ENCODE assay signal across 26 mouse cellular contexts in genomic region chr16:73014544-73014943, GRCm38 (mm10).
DNase-seq lines count a peak whose midpoint lies in the region; ATAC-seq and TF ChIP-seq lines count a peak whose summit lies in the region.
"Had no signal": no experiment of that assay in that cellular context is flagged by ENCODE, and none has a peak within 500 bp of the region (broad histone marks: within the 10 kb centered on the region; RNA-seq: fewer than 3 reads in every experiment).

No protein-coding gene starts in this region.

- 0 out of 2 replicates have a peak, but pooled peaks have one; percentile 66 for TF ChIP-seq EP300 in ES-Bruce4 (IDR thresholded peaks at IDR 0.05; ENCODE audit: insufficient read depth, low read depth, low read length)

- TF ChIP-seq CTCF in lung, embryonic 14.5 days (IDR thresholded peaks at IDR 0.05; ENCODE audit: low read depth) = no peak
- no peak for TF ChIP-seq CTCF in E14TG2a.4 (conservative IDR thresholded peaks at IDR 0.05; ENCODE audit: low read length)
- no peak for TF ChIP-seq CTCF in ES-Bruce4 (IDR thresholded peaks at IDR 0.05; ENCODE audit: low read depth, low read length)

- no peak overlapping the region for H3K4me3 ChIP-seq in lung, embryonic 14.5 days (ENCODE audit: low read depth, low read length)
- H3K4me3 ChIP-seq in E14TG2a.4 (replicated peaks; ENCODE audit: low read length) (peak overlapping the region; percentile 39), ES-Bruce4 (ENCODE audit: low read depth, low read length) (no peak overlapping the region)
- H3K4me3 ChIP-seq in forebrain, embryonic 15.5 days = no peak overlapping the region
- H3K4me3 ChIP-seq: embryonic facial prominence, embryonic 12.5 days; embryonic facial prominence, embryonic 15.5 days; heart, adult 2 months; heart, embryonic 10.5 days; heart, embryonic 13.5 days; hindbrain, embryonic 13.5 days had no signal

- ATAC-seq in lung, embryonic 14.5 days (ENCODE audit: insufficient read depth) = peak; percentile 33; the same call in 1 of the 2 replicates
- ATAC-seq in forebrain, embryonic 15.5 days (replicated peaks) = no peak
- ATAC-seq: CD4-positive, CD25-positive, alpha-beta regulatory T cell, adult 4 months; forebrain, embryonic 14.5 days; hindbrain, embryonic 16.5 days; inflammation-experienced regulatory T-cells, adult 6 months had no signal

- H3K9ac ChIP-seq in lung, embryonic 14.5 days = no peak overlapping the region
- no peak overlapping the region for H3K9ac ChIP-seq in ES-Bruce4 (ENCODE audit: low read depth, poor library complexity, severe bottlenecking)
- H3K9ac ChIP-seq in forebrain, embryonic 15.5 days (replicated peaks) = no peak overlapping the region
- H3K9ac ChIP-seq: embryonic facial prominence, embryonic 12.5 days; embryonic facial prominence, embryonic 15.5 days; heart, embryonic 13.5 days; hindbrain, embryonic 13.5 days had no signal

- H3K27ac ChIP-seq in lung, embryonic 14.5 days (ENCODE audit: low read depth) = no peak overlapping the region
- H3K27ac ChIP-seq in ES-Bruce4 (ENCODE audit: insufficient read depth, low read length) = no peak overlapping the region
- no peak overlapping the region for H3K27ac ChIP-seq in forebrain, embryonic 15.5 days (replicated peaks)
- H3K27ac ChIP-seq: embryonic facial prominence, embryonic 12.5 days; embryonic facial prominence, embryonic 15.5 days; heart, adult 2 months; heart, embryonic 10.5 days; heart, embryonic 13.5 days; hindbrain, embryonic 13.5 days had no signal

- DNase-seq in lung, embryonic 14.5 days = peak; percentile 36
- DNase-seq in lung, postnatal 14 days = no peak
- DNase-seq in ZHBTc4 (ENCODE audit: low read depth, low spot score) = peak; percentile 86
- DNase-seq in layer of hippocampus, postnatal 10 days (ENCODE audit: low spot score in 2 of 2) = no peak
- no peak for DNase-seq in kidney, adult 18-20 months
- DNase-seq: adrenal gland, postnatal 10 days; adrenal gland, postnatal 36 days; cerebellum, adult 11 months; cerebellum, adult 2 months; cerebellum, adult 9-11 months; cerebellum, postnatal 25 days; gastrocnemius, postnatal 25 days; heart, adult 2 months; heart, postnatal 14 days had no signal

- H3K27me3 ChIP-seq in lung, embryonic 14.5 days (ENCODE audit: insufficient read depth, low read length) = no peaks in the 10 kb centered on the region
- H3K27me3 ChIP-seq in E14TG2a.4 (ENCODE audit: insufficient read depth, low read length) (no peaks in the 10 kb centered on the region), ES-Bruce4 (ENCODE audit: control insufficient read depth, insufficient read depth, low read length, poor library complexity, severe bottlenecking) (no peaks in the 10 kb centered on the region)
- no peaks in the 10 kb centered on the region for H3K27me3 ChIP-seq in forebrain, embryonic 15.5 days
- H3K27me3 ChIP-seq: embryonic facial prominence, embryonic 12.5 days; embryonic facial prominence, embryonic 15.5 days; heart, embryonic 13.5 days; hindbrain, embryonic 13.5 days had no signal

- H3K4me2 ChIP-seq in lung, embryonic 14.5 days = no peak overlapping the region
- no peak overlapping the region for H3K4me2 ChIP-seq in forebrain, embryonic 15.5 days (replicated peaks)
- H3K4me2 ChIP-seq: embryonic facial prominence, embryonic 12.5 days; embryonic facial prominence, embryonic 15.5 days; heart, embryonic 13.5 days; hindbrain, embryonic 13.5 days had no signal

- H3K9me3 ChIP-seq in lung, embryonic 14.5 days (ENCODE audit: low read depth, low read length) = no peaks in the 10 kb centered on the region
- H3K9me3 ChIP-seq in E14TG2a.4 (ENCODE audit: low read length) (no peaks in the 10 kb centered on the region), ES-Bruce4 (replicated peaks; ENCODE audit: control insufficient read depth, insufficient read depth, low read length, poor library complexity, severe bottlenecking) (no peaks in the 10 kb centered on the region)
- H3K9me3 ChIP-seq in forebrain, embryonic 15.5 days = no peaks in the 10 kb centered on the region
- H3K9me3 ChIP-seq: embryonic facial prominence, embryonic 12.5 days; embryonic facial prominence, embryonic 15.5 days; heart, embryonic 10.5 days; heart, embryonic 13.5 days; hindbrain, embryonic 13.5 days had no signal

- H3K36me3 ChIP-seq in lung, embryonic 14.5 days (ENCODE audit: insufficient read depth) = peaks cover 28% of the 10 kb centered on the region
- H3K36me3 ChIP-seq in E14TG2a.4 (ENCODE audit: insufficient read depth, low read length) = no peaks in the 10 kb centered on the region
- H3K36me3 ChIP-seq in ES-Bruce4 (ENCODE audit: control insufficient read depth, insufficient read depth, low read length, poor library complexity, severe bottlenecking) = no peaks in the 10 kb centered on the region
- 0 out of 2 replicates have a peak, but pooled peaks cover 4% of the 10 kb centered on the region for H3K36me3 ChIP-seq in forebrain, embryonic 15.5 days

- H3K4me1 ChIP-seq in lung, embryonic 14.5 days (ENCODE audit: insufficient read depth) = no peaks in the 10 kb centered on the region
- peaks cover 76% of the 10 kb centered on the region for H3K4me1 ChIP-seq in E14TG2a.4 (replicated peaks; ENCODE audit: low read depth, low read length)
- no peaks in the 10 kb centered on the region for H3K4me1 ChIP-seq in ES-Bruce4 (ENCODE audit: control insufficient read depth, insufficient read depth, low read length)
- H3K4me1 ChIP-seq in forebrain, embryonic 15.5 days = no peaks in the 10 kb centered on the region
- H3K4me1 ChIP-seq: hindbrain, embryonic 13.5 days had no signal

- TF ChIP-seq POLR2A in ES-Bruce4 (IDR thresholded peaks at IDR 0.05; ENCODE audit: insufficient read depth, low read length) = no peak

- WGBS in lung, embryonic 14.5 days = 47% methylated on average over 8 of the region's 8 CpGs
- 79% methylated on average over 8 of the region's 8 CpGs for WGBS in forebrain, embryonic 15.5 days

Comparison
In these comparisons a context has a peak if more than half of its experiments do, and no peak if none do; other contexts are left out.
1. DNase-seq: peak in lung, embryonic 14.5 days (single experiment) and ZHBTc4 (single experiment); none in lung, postnatal 14 days (single experiment), layer of hippocampus, postnatal 10 days (0 of 2) and kidney, adult 18-20 months (single experiment).